Mouse (Mus musculus) erythroblast, embryonic 14.5 days (primary cell): ENCODE results near the gene Arl6ip4.

ENCODE experiments used
- GATA1 ChIP-seq: IDR thresholded peaks from 2 replicates; pipeline ENCODE4 v1.6.1; 2012; ENCODE audit warnings: low read length, inconsistent platforms, mixed read lengths
- TAL1 ChIP-seq: IDR thresholded peaks from 3 replicates; pipeline ENCODE4 v1.6.1; 2012; ENCODE audit warnings: low read length, inconsistent platforms, mixed read lengths

DNA sequence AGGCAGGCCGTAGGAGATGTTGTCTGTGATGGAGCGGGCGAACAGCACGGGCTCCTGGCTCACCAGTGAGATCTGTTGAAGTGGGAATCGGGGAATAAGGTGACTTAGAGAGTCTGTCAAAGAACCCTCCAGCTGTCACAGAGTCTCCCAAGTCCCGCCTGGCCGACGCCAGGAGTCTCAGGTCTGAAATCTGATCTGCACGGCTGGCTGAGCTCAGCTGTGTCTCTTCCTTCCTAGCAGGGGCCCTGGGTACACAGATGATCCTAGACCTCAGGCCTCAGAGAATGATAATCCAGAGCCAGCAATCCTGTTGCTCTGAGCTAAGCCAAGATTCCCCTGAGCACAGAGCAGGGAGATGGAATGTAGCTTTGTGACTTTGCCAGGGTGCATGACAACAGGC, 42.2 kb upstream of the Arl6ip4 start:
- TF ChIP-seq GATA1 (no peak), TAL1 (no peak)
